Mouse (Mus musculus) megakaryocyte, adult 5-6 weeks (primary cell): ENCODE results near the gene Ncoa4. TPM values are rescaled to one million over a fixed set of nuclear protein-coding genes. Genes with fewer than 3 reads are reported as not detected.
"Not testable (repeated sequence)": the region's sequence is repeated elsewhere in the genome, so short reads cannot be mapped to it uniquely, and the experiment has no call there.

ENCODE experiments used
- ATAC-seq: 2 replicates; pipeline ENCODE4 v1.8.0; 2016; ENCODE audit warnings: mild to moderate bottlenecking, inconsistent platforms; ENCODE audit not compliant: poor library complexity, severe bottlenecking
- total RNA-seq, 2 experiments: library from RNA; stranded (forward) in 1 of 2; stranded (reverse) in 1 of 2; fragments of 153-499, 151-499 nt in 1 of 2; fragments of 221-1000, 200-1000 nt in 1 of 2; gene quantifications; 2 replicates each; pipeline versions ENCODE4 v1.2.3 to v1.2.4; 2015 to 2017

The Ncoa4 gene
- total RNA-seq (2015) (107 and 111 TPM in 2 replicates), total RNA-seq (2017) (93.2 and 110 TPM in 2 replicates)

- ATAC-seq = peak; percentile 95
Observed at GRCm38 (mm10) chr14:32159690-32160246, at the start of gene Ncoa4. Gene Ncoa4 (plus strand): TSS chr14:32159865.

DNA sequence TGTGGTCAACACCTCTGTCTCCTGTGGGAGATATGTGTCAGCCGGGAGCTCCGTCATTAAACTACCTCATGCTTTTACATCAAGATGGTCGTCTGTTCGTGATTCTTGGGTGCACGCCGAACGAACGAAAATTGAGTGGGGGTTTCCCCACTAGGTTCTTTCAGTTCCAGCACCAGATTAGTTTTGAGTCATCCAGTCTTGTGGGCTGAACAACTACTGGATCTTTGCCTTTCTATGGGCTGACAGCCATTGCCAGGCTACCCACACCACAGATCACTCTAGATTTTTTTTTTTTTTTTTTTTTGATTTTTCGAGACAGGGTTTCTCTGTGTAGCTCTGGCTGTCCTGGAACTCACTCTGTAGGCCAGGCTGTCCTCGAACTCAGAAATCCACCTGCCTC is 47.5 kb upstream of the Ncoa4 start:
- ATAC-seq = not testable (repeated sequence)

- no peak for ATAC-seq
Observed at GRCm38 (mm10) chr14:32120940-32121919, 38.4 kb upstream of the Ncoa4 start.

DNA sequence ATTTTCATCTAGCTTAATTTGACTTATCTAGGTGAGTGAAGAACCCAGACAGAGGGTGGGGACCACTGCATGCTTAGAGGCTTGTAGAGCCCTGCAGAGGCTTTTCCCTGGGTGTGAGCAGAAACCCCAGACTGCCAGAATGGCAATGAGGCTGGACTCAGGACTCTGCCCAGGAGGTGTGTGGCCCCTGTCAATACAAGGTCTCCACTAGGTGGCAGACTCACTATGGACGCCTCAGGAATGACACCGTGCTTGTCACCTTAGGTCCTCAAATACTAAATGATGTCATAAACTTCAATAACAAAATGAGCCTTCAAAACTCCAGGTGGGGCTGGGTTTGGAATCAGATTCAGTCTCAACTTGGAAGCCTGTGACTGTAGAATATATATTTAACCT is 37.7 kb upstream of the Ncoa4 start:
- ATAC-seq = peak; percentile 94

- no peak for ATAC-seq
Observed at GRCm38 (mm10) chr14:32124261-32124660, 35.4 kb upstream of the Ncoa4 start.

GRCm38 (mm10) chr14:32125256-32125655 is 34.4 kb upstream of the Ncoa4 start:
- ATAC-seq = not testable (repeated sequence)

- ATAC-seq = peak; percentile 51
Observed at GRCm38 (mm10) chr14:32128409-32128808, 31.3 kb upstream of the Ncoa4 start.

- ATAC-seq = no peak
Observed at GRCm38 (mm10) chr14:32131836-32132235, 27.8 kb upstream of the Ncoa4 start.

DNA sequence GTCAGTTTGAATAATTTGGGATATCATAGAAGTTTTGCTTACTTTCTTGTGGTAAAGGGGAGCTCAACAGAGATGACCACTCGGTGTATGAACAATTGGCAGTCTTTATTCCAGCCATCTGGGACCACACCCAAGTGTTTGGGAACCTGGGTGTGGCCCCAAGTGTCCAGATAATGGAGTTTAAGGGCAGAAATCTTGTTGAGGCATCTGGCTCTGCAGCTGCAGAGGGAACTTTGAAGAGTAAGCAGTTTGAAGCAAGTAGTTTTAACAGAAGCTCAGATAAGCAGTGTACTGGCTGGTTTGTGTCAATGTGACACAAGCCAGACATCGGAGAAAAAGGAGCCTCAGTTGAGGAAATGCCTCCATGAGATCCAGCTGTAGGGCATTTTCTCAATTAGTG is 25.4 kb upstream of the Ncoa4 start:
- ATAC-seq = no peak

GRCm38 (mm10) chr14:32136467-32136866 is 23.2 kb upstream of the Ncoa4 start:
- not testable (repeated sequence) for ATAC-seq

DNA sequence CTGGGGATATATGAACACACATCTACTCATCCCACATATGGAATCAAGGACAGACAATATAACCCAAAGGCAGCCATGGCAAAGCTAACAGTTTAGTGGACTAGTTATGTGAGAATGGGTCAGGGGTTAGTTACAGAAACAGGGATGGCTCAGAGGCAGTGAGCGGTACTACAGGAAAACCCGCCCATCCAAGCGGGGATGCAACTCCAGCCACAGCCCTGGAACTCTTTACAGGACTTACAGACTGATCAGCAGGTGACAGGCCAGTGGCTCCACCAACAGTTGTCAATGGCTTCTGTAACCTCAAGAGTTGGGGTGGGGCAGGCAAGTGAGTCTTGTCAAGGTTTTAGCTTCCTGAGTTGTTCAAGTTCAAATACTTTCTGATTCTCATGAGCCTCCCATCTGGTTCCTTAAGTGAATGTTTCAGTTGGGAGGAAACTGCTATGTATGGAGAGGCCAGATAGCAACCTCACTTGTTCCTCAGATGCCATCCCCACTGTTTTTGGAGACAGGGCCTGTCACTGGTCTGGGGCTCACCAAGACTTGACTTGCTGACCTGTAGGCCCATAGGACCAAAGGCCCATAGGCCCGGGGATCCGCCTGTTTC is 19.2 kb upstream of the Ncoa4 start:
- no peak for ATAC-seq

- ATAC-seq = no peak
Observed at GRCm38 (mm10) chr14:32141723-32142122, 17.9 kb upstream of the Ncoa4 start, which contains the start of gene Msmb. Gene Msmb (plus strand): TSS chr14:32142023.

- ATAC-seq = no peak
Observed at GRCm38 (mm10) chr14:32144734-32145133, 14.9 kb upstream of the Ncoa4 start.

DNA sequence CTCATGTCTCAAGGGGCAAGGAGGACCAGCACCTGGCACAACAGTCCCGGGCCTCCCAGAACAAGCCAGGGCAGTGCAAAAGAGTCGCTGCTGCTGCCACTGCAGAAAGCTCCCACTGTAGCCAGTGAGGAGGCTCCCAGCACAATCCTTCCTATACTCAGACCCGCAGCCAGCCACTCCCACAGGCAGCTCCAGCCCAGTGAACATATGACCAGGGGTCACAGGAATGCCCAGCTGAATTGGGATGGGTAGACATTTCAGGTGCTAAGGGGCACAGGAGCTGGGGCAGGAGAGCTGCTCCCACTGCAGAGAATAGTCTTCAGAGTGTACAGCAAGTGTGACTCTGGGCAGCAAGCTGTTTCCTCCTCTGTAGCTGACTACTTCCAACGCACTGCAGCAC is 14.3 kb upstream of the Ncoa4 start:
- no peak for ATAC-seq

- 0 out of 2 replicates have a peak, but pooled peaks have one; percentile 38 for ATAC-seq
Observed at GRCm38 (mm10) chr14:32145809-32146511, 13.7 kb upstream of the Ncoa4 start.

DNA sequence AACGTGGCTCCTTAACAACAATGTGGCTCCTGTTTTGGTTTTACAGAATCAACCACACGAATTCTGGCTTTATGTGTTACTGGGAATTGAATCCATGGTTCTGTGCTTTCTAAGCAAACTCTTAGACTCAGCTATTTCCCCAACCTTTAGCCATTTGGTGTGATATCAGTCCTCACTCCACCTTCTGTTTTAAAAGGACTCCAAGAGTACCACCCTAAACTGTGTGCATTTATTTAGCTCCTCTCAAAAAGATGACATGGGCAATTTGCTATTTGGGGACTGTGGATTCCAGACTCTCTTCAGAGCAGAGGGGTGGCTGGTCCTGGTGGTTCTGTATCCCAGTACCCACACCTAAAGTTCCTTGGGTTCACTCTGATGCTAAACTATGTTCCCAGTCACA is 13.1 kb upstream of the Ncoa4 start:
- ATAC-seq = no peak

GRCm38 (mm10) chr14:32150872-32151271 is 8.8 kb upstream of the Ncoa4 start:
- ATAC-seq = no peak

DNA sequence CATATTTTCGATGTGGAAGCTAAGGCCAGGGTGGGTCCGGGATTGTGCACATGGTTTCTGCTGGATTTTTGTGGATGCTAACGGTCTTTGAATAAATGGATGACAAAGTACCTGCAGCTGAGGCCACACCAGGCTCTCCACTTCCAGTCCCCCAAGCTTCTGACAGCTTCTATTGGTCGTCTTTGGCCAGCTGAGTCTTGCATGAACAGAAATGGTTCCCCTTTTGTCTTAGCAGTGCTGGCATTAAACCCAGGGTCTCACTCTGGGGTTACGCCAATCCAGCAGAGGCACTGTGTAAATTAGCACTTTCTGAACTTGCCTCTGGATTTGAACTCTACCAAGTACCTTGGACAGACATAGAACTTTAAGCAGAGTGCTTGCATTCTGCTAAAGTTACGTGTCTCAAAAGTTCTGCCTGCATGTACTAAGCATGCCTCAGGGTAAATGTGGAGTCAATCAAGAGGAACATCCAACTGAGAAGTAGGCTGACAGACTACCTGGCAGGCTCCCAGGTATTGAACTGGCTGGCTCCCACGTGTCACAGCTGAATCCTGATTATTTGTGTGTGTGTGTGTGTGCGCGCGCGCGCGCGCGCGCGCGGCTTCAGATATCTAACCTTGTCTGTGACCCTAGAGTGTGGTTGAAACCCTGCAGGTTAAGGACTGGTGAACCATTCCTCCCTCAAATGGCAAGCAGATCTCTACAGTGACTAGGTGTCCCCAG is 7.3 kb upstream of the Ncoa4 start:
- peak; percentile 67 for ATAC-seq

DNA sequence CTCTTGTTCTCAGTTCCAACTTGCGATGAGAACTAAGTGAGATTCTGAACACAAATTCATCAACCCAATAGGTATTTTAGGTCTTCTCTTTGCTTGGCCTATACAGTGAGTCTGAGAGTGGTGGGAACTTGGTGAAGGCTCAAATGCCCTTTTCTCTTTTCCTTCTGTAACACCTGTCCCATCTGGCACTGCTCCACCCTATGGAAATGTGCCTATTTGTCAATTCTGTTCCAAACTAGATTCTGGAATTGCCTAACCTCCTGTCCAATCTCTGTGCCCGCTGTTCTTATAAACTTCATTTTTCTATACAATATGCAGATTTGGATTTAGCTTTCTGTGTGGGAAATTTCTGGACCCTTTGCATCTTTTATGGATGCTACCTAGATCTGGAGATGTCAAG is 6.5 kb upstream of the Ncoa4 start:
- no peak for ATAC-seq

- peak; percentile 38 for ATAC-seq
Observed at GRCm38 (mm10) chr14:32154758-32155157, 4.9 kb upstream of the Ncoa4 start.
